Mouse (Mus musculus) heart, postnatal 36 days (tissue): ENCODE measurements around the gene Gm20388. TPM values are rescaled to one million over a fixed set of nuclear protein-coding genes. Genes with fewer than 3 reads are reported as not detected.
A peak's percentile ranks its signal among the peaks of the same experiment; 100 is the strongest.
"Not testable (repeated sequence)": the region's sequence is repeated elsewhere in the genome, so short reads cannot be mapped to it uniquely, and the experiment has no call there.

Experiments
- DNase-seq, 2 experiments: peaks; one replicate each; pipeline ENCODE4 v3.0.0; 2021 to 2022
- intact Hi-C: fragments of 180-260 bp; cut with DNase I; formaldehyde crosslinking; loops from one replicate; pipeline ENCODE4 v1.15.1; 2025
- total RNA-seq, 2 experiments: library from RNA; stranded (reverse); gene quantifications; 2 replicates each; pipeline ENCODE4 v1.2.3; 2021

Gm20388 gene
- total RNA-seq, 2 experiments from 2014 or later = 3.5 to 4.9 TPM

DNA sequence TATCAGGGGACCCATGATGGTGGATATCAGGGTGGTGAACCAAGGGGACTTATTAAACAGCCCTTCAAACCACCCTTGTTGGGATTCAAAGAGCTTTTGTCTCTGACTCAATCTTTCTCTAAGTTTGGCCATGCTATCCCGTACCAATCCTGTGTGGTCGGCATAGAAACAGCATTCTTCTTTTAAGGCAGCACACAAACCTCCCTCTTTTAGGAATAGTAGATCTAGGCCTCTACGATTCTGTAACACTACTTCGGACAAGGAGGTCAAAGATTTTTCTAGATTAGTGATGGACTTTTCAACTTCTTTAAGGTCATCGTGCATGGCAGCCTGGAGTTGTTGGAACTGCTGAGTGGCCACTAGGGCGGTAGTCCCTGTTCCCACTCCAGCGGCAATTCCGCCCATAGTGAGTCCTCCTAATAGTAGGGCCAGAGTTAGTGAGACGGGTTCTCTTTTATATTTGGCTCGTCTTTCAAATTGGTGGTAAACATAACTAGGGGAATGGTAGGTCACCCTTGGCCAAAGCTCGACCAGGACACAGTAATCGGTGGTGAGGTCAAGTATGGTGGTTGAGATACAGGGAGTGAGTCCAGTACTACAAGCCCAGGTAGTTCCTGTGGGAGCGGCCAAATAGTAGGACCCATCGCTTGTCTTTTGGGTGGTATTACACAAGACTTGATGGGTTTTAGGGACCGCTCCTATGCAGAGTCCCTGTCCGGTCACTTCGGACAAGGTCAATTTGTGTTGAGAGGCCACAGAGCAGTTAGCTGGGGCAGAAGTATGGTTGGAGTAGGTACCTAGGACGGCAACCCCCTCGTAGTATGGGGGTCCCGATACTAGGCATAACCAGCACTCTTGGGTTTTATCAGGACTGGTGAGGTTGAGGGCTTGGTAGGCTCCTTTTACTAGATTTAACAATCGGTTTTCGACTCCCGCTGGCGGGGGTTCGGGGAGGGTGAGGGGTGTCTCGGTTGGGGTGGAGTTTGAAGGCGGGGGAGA is 3516.2 kb downstream of the Gm20388 start:
- intact Hi-C loops = no loop called here
- no peak for DNase-seq

GRCm38 (mm10) chr8:123427639-123428275 is 3517.1 kb downstream of the Gm20388 start:
- DNase-seq = no peak
- intact Hi-C loops = no loop called here

DNA sequence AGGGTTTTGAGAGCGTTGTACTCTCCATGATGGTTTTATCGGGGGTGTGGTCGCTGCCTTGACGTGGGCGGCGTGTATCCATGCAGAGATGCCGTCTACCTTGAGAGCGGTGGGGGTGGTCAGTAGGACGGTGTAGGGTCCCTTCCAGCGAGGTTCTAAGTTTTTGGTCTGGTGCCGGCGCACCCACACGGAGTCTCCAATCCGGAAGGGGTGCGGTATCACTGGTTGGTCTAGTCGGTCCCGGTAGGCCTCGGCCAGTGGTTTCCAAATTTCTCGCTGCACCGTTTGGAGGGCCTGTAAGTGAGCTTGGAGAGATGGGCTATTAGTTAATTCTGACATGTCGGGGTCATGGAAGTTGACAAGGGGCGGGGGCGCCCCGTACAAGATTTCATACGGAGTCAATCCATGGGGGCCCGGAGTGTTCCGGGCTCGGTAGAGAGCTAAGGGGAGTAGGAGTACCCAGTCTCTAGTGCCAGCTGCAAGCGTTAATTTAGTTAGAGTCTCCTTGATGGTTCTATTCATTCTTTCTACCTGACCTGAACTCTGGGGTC is 3517.8 kb downstream of the Gm20388 start:
- no peak for DNase-seq
- intact Hi-C loops = no loop called here

DNA sequence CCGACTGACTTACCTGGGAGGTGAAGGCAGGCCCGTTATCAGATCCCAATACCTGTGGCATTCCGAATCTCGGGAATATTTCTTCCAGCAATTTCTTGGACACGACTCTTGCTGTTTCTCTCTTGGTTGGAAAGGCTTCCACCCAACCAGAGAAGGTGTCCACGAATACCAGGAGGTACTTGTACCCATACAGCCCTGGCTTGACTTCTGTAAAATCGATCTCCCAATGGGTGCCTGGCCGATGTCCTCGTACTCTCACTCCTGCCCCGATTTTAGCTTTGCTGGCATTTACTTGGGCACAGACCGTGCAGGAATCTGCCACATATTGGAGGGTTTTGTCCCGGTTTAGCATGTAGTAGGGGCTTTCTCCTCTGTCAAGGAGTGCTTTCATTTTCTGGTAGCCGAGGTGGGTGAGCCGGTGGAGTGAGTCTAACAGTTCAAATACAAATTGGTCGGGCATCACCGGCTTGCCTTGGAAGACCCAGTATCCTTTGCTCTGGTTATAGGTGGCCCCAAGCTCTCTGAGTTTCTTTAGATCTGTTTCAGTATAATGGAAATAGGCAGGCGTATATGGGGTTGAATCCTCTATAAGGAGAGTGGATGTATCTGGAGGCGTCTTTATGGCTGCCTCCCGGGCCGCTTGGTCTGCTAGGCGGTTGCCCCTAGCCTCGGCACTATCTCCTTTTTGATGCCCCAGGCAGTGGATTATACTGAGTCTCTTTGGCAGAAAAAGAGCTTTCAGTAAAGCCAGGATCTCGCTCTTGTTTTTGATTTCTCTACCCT is 3518.5 kb downstream of the Gm20388 start:
- intact Hi-C loops = no loop called here
- DNase-seq = no peak

- intact Hi-C loops = not testable (repeated sequence)
These were observed 3519.0 kb downstream of the Gm20388 start for GRCm38 (mm10) chr8:123429722-123430013.

DNA sequence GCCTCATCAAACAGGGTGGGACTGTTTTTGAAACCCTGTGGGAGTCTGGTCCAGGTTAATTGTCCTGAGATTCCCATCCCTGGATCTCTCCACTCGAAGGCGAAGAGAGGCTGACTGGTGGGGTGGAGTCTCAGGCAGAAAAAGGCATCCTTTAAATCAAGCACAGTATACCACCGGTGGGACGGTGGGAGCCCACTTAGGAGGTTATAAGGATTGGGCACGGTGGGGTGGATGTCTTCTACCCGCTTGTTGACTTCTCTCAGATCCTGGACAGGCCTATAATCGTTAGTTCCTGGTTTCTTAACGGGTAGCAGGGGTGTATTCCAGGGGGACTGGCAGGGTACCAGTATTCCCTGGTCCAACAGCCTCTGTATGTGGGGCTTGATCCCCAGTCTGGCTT is 3520.3 kb downstream of the Gm20388 start:
- intact Hi-C loops, DNase-seq: not testable (repeated sequence)

More at GRCm38 (mm10) chr8:123429722-123430013, 3519.0 kb downstream of the Gm20388 start:
- not testable (repeated sequence) for DNase-seq

DNA sequence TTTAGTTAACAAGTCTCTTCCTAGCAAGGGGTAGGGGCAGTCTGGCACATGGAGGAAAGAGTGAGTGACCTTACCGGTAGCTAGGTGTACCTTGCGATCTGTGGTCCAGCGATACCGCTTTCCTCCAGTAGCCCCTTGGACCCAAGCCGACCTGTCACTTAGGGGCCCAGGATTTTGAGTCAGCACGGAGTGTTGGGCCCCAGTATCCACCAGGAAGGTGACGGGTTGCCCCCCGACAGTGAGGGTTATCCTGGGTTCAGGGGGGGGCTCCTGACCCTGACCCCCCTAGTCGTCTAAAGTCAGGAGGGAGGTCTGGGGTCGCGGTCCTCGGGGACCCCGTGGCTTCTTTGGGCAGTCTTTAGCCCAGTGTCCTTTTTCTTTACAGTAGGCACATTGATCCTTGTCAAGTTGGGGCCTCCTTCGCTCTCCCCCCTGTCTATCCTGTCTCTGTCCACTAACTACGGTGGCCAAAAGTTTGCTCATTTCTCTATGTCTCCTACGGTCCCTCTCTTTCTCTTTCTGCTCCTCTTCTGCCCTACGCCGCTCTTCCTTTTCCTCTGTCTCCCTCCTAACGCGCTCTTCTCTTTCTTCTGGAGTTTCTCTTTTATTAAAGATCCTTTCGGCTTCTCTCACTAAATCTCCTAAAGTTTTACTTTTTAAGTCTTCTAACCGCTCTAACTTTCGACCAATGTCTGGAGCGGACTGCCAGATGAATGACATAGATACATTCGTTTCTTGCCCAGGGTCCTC is 3521.2 kb downstream of the Gm20388 start:
- DNase-seq = no peak
- intact Hi-C loops = no loop called here

- intact Hi-C loops = no loop called here
- no peak for DNase-seq
These were observed 3521.7 kb downstream of the Gm20388 start for GRCm38 (mm10) chr8:123432381-123432780.

GRCm38 (mm10) chr8:123433241-123433974 is 3522.8 kb downstream of the Gm20388 start:
- DNase-seq, intact Hi-C loops: not testable (repeated sequence)

GRCm38 (mm10) chr8:123441788-123442187 is 3531.1 kb downstream of the Gm20388 start:
- DNase-seq = no peak
- intact Hi-C loops = loop anchor here (2.0 kb wide), 1 partner anchor 35 kb away; the partner anchor contains the start of gene Afg3l1

- intact Hi-C loops = loop anchor here (2.0 kb wide), 1 partner anchor 34 kb away; the partner anchor contains the start of gene Afg3l1
- DNase-seq = no peak
These were observed 3531.7 kb downstream of the Gm20388 start for GRCm38 (mm10) chr8:123442351-123442750.

DNA sequence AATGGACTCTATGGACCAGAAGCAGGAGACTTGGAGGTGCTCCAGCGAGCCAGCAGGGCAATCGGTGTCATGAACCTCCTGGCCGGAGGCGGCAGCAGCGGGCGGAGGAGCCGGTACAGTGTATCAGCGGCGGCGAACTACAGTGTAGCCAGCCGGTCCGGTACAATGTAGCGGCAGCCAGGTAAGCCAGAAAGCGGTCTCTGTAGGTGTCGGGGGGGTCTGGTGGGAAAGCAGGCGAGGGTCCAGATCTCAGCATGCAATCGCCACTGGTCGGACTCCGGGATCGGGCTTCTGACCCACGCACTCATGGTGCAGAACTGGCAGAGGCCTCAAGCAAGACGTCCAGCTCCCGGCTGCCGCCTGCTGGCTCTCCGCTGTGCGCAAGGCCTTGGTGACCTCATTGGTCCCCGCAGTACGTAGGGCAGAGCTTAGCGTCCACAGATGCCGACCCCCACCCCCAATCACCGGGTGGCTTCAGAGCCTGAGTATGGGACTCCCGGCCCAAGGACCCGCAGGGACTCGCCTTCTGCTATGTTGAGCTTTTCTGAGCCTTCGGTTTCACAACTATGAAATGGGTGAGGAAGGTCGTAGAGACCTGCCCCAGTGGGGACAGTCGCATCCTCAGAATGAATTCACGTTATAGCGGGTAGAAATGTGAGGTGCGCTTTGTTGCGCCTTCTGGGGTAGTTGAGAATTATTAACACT is 3532.4 kb downstream of the Gm20388 start:
- intact Hi-C loops = loop anchor here (2.0 kb wide), 1 partner anchor 34 kb away; the partner anchor contains the start of gene Afg3l1
- DNase-seq = peak; percentile 96 to 98

DNA sequence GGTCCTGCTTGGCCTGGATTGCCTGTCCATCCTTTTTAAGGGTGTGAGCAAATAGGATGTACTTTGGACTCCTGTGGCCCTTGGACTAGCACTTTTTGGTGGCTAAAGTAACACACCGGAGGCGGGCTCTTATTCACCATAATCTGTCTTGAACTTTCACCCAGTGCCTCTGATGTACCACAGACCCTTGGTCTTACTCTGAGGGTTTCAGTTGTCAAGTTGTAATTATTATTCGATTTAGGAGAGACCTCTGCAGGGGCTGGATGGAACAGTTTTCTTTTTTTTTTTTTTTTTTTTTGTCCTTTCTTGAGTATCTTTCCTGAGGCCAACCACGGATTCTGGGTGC is 3532.9 kb downstream of the Gm20388 start:
- intact Hi-C loops = loop anchor here (2.0 kb wide), 1 partner anchor 33 kb away; the partner anchor contains the start of gene Afg3l1
- DNase-seq = no peak

- no peak for DNase-seq
- intact Hi-C loops = no loop called here
These were observed 3533.5 kb downstream of the Gm20388 start for GRCm38 (mm10) chr8:123444131-123444530.

- intact Hi-C loops = no loop called here
- DNase-seq = no peak
These were observed 3535.3 kb downstream of the Gm20388 start for GRCm38 (mm10) chr8:123445981-123446380.

GRCm38 (mm10) chr8:123446799-123447198 is 3536.2 kb downstream of the Gm20388 start:
- DNase-seq = no peak
- intact Hi-C loops = no loop called here

DNA sequence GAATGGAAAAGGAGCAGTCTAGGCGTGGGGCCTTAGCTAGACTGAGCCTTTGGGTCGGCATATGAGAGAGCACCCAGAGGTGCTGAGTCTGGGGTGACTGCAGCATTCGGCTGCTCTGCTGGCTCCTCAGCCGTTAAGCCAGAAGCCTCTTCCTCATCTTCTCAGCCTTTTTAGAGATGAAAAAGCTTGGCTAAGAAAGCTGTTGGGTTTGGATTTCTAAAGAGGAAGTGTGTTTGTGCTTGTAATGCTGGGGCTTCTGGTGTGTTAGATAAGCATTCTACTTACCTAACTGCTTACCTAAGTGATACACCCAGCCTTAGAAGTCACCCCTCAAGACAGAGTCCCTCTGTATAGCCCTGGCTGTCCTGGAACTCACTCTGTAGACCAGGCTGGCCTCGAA is 3540.1 kb downstream of the Gm20388 start:
- intact Hi-C loops = no loop called here
- no peak for DNase-seq

- intact Hi-C loops = not testable (repeated sequence)
These were observed 3541.1 kb downstream of the Gm20388 start for GRCm38 (mm10) chr8:123451747-123452146.

More at GRCm38 (mm10) chr8:123451747-123452146, 3541.1 kb downstream of the Gm20388 start:
- DNase-seq = not testable (repeated sequence)
